Mouse (Mus musculus) testis, adult 2 months (tissue): ENCODE measurements around the gene Gm10337. TPM values are rescaled to one million over a fixed set of nuclear protein-coding genes. Genes with fewer than 3 reads are reported as not detected.

Experiments
- H3K27ac ChIP-seq: fragments of 200-500 bp; 2 replicates; pipeline ENCODE4 v1.5.1; 2012; ENCODE audit warnings: low read depth, low read length; ENCODE audit not compliant: control insufficient read depth, insufficient read depth
- H3K27me3 ChIP-seq: fragments of 200-500 bp; 2 replicates; pipeline ENCODE4 v1.6.1; 2012; ENCODE audit warnings: mild to moderate bottlenecking, low read length, moderate library complexity; ENCODE audit not compliant: control insufficient read depth, insufficient read depth
- H3K36me3 ChIP-seq: fragments of 200-500 bp; 2 replicates; pipeline ENCODE4 v1.6.1; 2012; ENCODE audit warnings: mild to moderate bottlenecking, low read length; ENCODE audit not compliant: control insufficient read depth, insufficient read depth
- H3K4me1 ChIP-seq: fragments of 200-500 bp; 2 replicates; pipeline ENCODE4 v1.6.1; 2012; ENCODE audit warnings: low read length; ENCODE audit not compliant: control insufficient read depth, insufficient read depth
- H3K4me3 ChIP-seq: fragments of 200-500 bp; 2 replicates; pipeline ENCODE4 v1.5.1; 2012; ENCODE audit warnings: low read depth, mild to moderate bottlenecking, low read length, moderate library complexity, mixed read lengths; ENCODE audit not compliant: control insufficient read depth
- CTCF ChIP-seq: fragments of 200-500 bp; IDR thresholded peaks from 2 replicates; pipeline ENCODE4 v1.5.1; 2012; ENCODE audit warnings: low read depth, mild to moderate bottlenecking, inconsistent platforms, low read length, moderate library complexity; ENCODE audit not compliant: control insufficient read depth, insufficient read depth, insufficient replicate concordance
- POLR2A ChIP-seq: fragments of 200-500 bp; IDR thresholded peaks from 2 replicates; pipeline ENCODE4 v1.6.1; 2012; ENCODE audit warnings: low read depth, mild to moderate bottlenecking, inconsistent platforms, low read length, moderate library complexity; ENCODE audit not compliant: control insufficient read depth
- polyA plus RNA-seq: library from polyadenylated mRNA; depleted of rRNA; stranded (reverse); fragments of >200 nt; gene quantifications from 2 replicates; pipeline ENCODE4 v1.2.3, GENCODE M21; 2012

Gene Gm10337
- polyA plus RNA-seq, 1 experiment: not detected

- H3K27ac ChIP-seq: peak within 1 kb of the TSS; percentile 99
- no peaks in the 10 kb centered on the region for H3K27me3 ChIP-seq
- H3K4me1 ChIP-seq: peaks cover 19% of the 10 kb centered on the region
- peak within 1 kb of the TSS; percentile 95 for H3K4me3 ChIP-seq
- no peak for TF ChIP-seq CTCF
- peak; percentile 94 for TF ChIP-seq POLR2A
- no peaks in the 10 kb centered on the region for H3K36me3 ChIP-seq
Measured at GRCm38 (mm10) chr15:102517976-102518858, 14.7 kb downstream of the Gm10337 start, which contains the start of gene Tarbp2. Gene Tarbp2, plus strand, starts transcription at chr15:102518192.

- no peak for TF ChIP-seq CTCF
- TF ChIP-seq POLR2A: no peak
- peaks cover 19% of the 10 kb centered on the region for H3K4me1 ChIP-seq
- peak overlapping the region; percentile 95 for H3K4me3 ChIP-seq
Measured at GRCm38 (mm10) chr15:102518859-102519201, 15.3 kb downstream of the Gm10337 start.

GRCm38 (mm10) chr15:102519211-102520141, 16.0 kb downstream of the Gm10337 start:
- H3K36me3 ChIP-seq: no peaks in the 10 kb centered on the region
- H3K4me1 ChIP-seq: peaks cover 19% of the 10 kb centered on the region
- H3K27ac ChIP-seq: peak overlapping the region; percentile 99; the same call in 1 of the 2 replicates
- TF ChIP-seq CTCF: no peak
- no peak for TF ChIP-seq POLR2A
- H3K27me3 ChIP-seq: no peaks in the 10 kb centered on the region
- peak overlapping the region; percentile 95 for H3K4me3 ChIP-seq

More at GRCm38 (mm10) chr15:102518859-102519201, 15.3 kb downstream of the Gm10337 start:
- no peaks in the 10 kb centered on the region for H3K36me3 ChIP-seq
- peak overlapping the region; percentile 99 for H3K27ac ChIP-seq
- no peaks in the 10 kb centered on the region for H3K27me3 ChIP-seq

- Histone ChIP-seq H3K27ac (no peak overlapping the region), H3K27me3 (no peaks in the 10 kb centered on the region), H3K36me3 (no peaks in the 10 kb centered on the region; the same call in 1 of the 2 replicates), H3K4me1 (peaks cover 19% of the 10 kb centered on the region), H3K4me3 (no peak overlapping the region)
- no peak for TF ChIP-seq POLR2A
- no peak for TF ChIP-seq CTCF
Measured at GRCm38 (mm10) chr15:102520416-102520815, 16.9 kb downstream of the Gm10337 start.

- Histone ChIP-seq H3K27me3 (no peaks in the 10 kb centered on the region), H3K4me3 (no peak overlapping the region), H3K36me3 (no peaks in the 10 kb centered on the region; the same call in 1 of the 2 replicates), H3K27ac (no peak overlapping the region), H3K4me1 (peaks cover 12% of the 10 kb centered on the region)
- TF ChIP-seq CTCF: no peak
- TF ChIP-seq POLR2A: no peak
Measured at GRCm38 (mm10) chr15:102521480-102521879, 18.0 kb downstream of the Gm10337 start.

GRCm38 (mm10) chr15:102524892-102525485, 21.5 kb downstream of the Gm10337 start, which contains the start of gene Npff:
Gene Npff, minus strand, starts transcription at chr15:102524942.
- H3K36me3 ChIP-seq: no peaks in the 10 kb centered on the region; the same call in 1 of the 2 replicates

More at GRCm38 (mm10) chr15:102524892-102525485, 21.5 kb downstream of the Gm10337 start, which contains the start of gene Npff:
- Histone ChIP-seq H3K27ac (no peak within 1 kb of the TSS), H3K4me3 (no peak within 1 kb of the TSS), H3K4me1 (no peaks in the 10 kb centered on the region), H3K27me3 (no peaks in the 10 kb centered on the region)
- TF ChIP-seq POLR2A: no peak
- TF ChIP-seq CTCF: peak; percentile 82
